Mouse (Mus musculus): ENCODE measurements around the gene Prr15l. TPM values are rescaled to one million over a fixed set of nuclear protein-coding genes. Genes with fewer than 3 reads are reported as not detected.
A peak's percentile ranks its signal among the peaks of the same experiment; 100 is the strongest.

Gene Prr15l
- polyA plus RNA-seq, 1 experiment from 2014 or later: 126 TPM

- no peaks in the 10 kb centered on the region for H3K9me3 ChIP-seq (ENCODE audit: low read length)
- no peaks in the 10 kb centered on the region for H3K4me1 ChIP-seq (ENCODE audit: insufficient read depth, low read depth, low read length)
- H3K4me2 ChIP-seq (replicated peaks; ENCODE audit: low read depth, low read length): no peak overlapping the region
- 33% methylated on average over 14 of the region's 14 CpGs for WGBS
- no peak overlapping the region for H3K4me3 ChIP-seq (ENCODE audit: low read depth, low read length)
- DNase-seq (ENCODE audit: low spot score) (no peak), ATAC-seq (no peak)
- H3K27ac ChIP-seq (ENCODE audit: low read length): no peak overlapping the region
- TF ChIP-seq CTCF (IDR thresholded peaks at IDR 0.05) (no peak), EP300 (IDR thresholded peaks at IDR 0.05) (no peak)
- H3K9ac ChIP-seq (replicated peaks; ENCODE audit: low read depth): no peak overlapping the region
- no peaks in the 10 kb centered on the region for H3K27me3 ChIP-seq (replicated peaks; ENCODE audit: insufficient read depth, low read length)
- H3K36me3 ChIP-seq (ENCODE audit: insufficient read depth, low read length): no peaks in the 10 kb centered on the region
Measured at GRCm38 (mm10) chr11:96891784-96892527, 35.9 kb upstream of the Prr15l start.

GRCm38 (mm10) chr11:96893203-96893842, 34.6 kb upstream of the Prr15l start:
- H3K9me3 ChIP-seq (ENCODE audit: low read length): no peaks in the 10 kb centered on the region
- TF ChIP-seq CTCF (IDR thresholded peaks at IDR 0.05): no peak
- TF ChIP-seq EP300 (IDR thresholded peaks at IDR 0.05): no peak
- 56% methylated on average over 11 of the region's 11 CpGs for WGBS
- no peak for DNase-seq (ENCODE audit: low spot score)
- H3K4me3 ChIP-seq (ENCODE audit: low read depth, low read length): no peak overlapping the region
- no peaks in the 10 kb centered on the region for H3K36me3 ChIP-seq (ENCODE audit: insufficient read depth, low read length)
- no peak for ATAC-seq
- no peaks in the 10 kb centered on the region for H3K4me1 ChIP-seq (ENCODE audit: insufficient read depth, low read depth, low read length)
- no peak overlapping the region for H3K9ac ChIP-seq (replicated peaks; ENCODE audit: low read depth)
- no peak overlapping the region for H3K27ac ChIP-seq (ENCODE audit: low read length)
- H3K4me2 ChIP-seq (replicated peaks; ENCODE audit: low read depth, low read length): no peak overlapping the region
- no peaks in the 10 kb centered on the region for H3K27me3 ChIP-seq (replicated peaks; ENCODE audit: insufficient read depth, low read length)

GRCm38 (mm10) chr11:96895886-96896285, 32.0 kb upstream of the Prr15l start:
- DNase-seq (ENCODE audit: low spot score): no peak
- Histone ChIP-seq H3K36me3 (ENCODE audit: insufficient read depth, low read length) (no peaks in the 10 kb centered on the region), H3K4me2 (replicated peaks; ENCODE audit: low read depth, low read length) (no peak overlapping the region), H3K27me3 (replicated peaks; ENCODE audit: insufficient read depth, low read length) (no peaks in the 10 kb centered on the region), H3K4me1 (ENCODE audit: insufficient read depth, low read depth, low read length) (no peaks in the 10 kb centered on the region), H3K27ac (ENCODE audit: low read length) (no peak overlapping the region), H3K9me3 (ENCODE audit: low read length) (no peaks in the 10 kb centered on the region), H3K4me3 (ENCODE audit: low read depth, low read length) (no peak overlapping the region), H3K9ac (replicated peaks; ENCODE audit: low read depth) (no peak overlapping the region)
- TF ChIP-seq EP300 (IDR thresholded peaks at IDR 0.05) (0 out of 2 replicates have a peak, but pooled peaks have one; percentile 13), CTCF (IDR thresholded peaks at IDR 0.05) (no peak)
- no peak for ATAC-seq
- WGBS: 71% methylated on average over 4 of the region's 4 CpGs

- Histone ChIP-seq H3K4me3 (ENCODE audit: low read depth, low read length) (no peak overlapping the region), H3K9me3 (ENCODE audit: low read length) (no peaks in the 10 kb centered on the region), H3K27me3 (replicated peaks; ENCODE audit: insufficient read depth, low read length) (no peaks in the 10 kb centered on the region), H3K4me1 (ENCODE audit: insufficient read depth, low read depth, low read length) (no peaks in the 10 kb centered on the region), H3K27ac (ENCODE audit: low read length) (no peak overlapping the region), H3K4me2 (replicated peaks; ENCODE audit: low read depth, low read length) (no peak overlapping the region), H3K36me3 (ENCODE audit: insufficient read depth, low read length) (no peaks in the 10 kb centered on the region), H3K9ac (replicated peaks; ENCODE audit: low read depth) (no peak overlapping the region)
- TF ChIP-seq CTCF (IDR thresholded peaks at IDR 0.05) (no peak), EP300 (IDR thresholded peaks at IDR 0.05) (no peak)
- DNase-seq (ENCODE audit: low spot score) (no peak), ATAC-seq (no peak)
- 55% methylated on average over 13 of the region's 13 CpGs for WGBS
Measured at GRCm38 (mm10) chr11:96899449-96900306, 28.2 kb upstream of the Prr15l start.

DNA sequence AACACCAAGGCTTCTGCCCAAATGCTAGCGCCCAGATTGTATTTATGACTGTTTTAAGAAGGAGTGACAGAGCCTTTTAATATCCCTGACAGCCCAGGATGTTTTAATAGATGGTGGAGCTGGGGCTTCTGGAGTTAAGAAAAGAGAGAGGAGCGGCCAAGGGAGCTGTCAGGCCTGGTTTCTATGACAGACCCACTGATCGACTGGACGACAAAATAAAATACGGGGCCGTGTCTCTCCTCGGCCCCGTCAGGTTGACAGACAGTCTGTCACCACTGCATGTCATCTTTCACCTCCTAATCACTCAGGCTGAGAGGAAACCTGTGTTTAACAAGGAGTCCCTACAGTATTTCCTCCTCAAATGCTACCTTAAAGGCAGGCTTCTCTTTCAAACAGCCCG, 26.6 kb upstream of the Prr15l start:
- Histone ChIP-seq H3K4me3 (ENCODE audit: low read depth, low read length) (no peak overlapping the region), H3K27ac (ENCODE audit: low read length) (no peak overlapping the region), H3K9me3 (ENCODE audit: low read length) (no peaks in the 10 kb centered on the region), H3K27me3 (replicated peaks; ENCODE audit: insufficient read depth, low read length) (no peaks in the 10 kb centered on the region), H3K4me1 (ENCODE audit: insufficient read depth, low read depth, low read length) (no peaks in the 10 kb centered on the region), H3K36me3 (ENCODE audit: insufficient read depth, low read length) (no peaks in the 10 kb centered on the region), H3K9ac (replicated peaks; ENCODE audit: low read depth) (no peak overlapping the region), H3K4me2 (replicated peaks; ENCODE audit: low read depth, low read length) (no peak overlapping the region)
- 59% methylated on average over 9 of the region's 9 CpGs for WGBS
- DNase-seq (ENCODE audit: low spot score) (no peak), ATAC-seq (no peak)
- TF ChIP-seq EP300 (IDR thresholded peaks at IDR 0.05) (no peak), CTCF (IDR thresholded peaks at IDR 0.05) (no peak)
